Mouse (Mus musculus): ENCODE data around the gene Gtf3a.
"Not testable (repeated sequence)": the region's sequence is repeated elsewhere in the genome, so short reads cannot be mapped to it uniquely, and the experiment has no call there.

Gene Gtf3a

DNA sequence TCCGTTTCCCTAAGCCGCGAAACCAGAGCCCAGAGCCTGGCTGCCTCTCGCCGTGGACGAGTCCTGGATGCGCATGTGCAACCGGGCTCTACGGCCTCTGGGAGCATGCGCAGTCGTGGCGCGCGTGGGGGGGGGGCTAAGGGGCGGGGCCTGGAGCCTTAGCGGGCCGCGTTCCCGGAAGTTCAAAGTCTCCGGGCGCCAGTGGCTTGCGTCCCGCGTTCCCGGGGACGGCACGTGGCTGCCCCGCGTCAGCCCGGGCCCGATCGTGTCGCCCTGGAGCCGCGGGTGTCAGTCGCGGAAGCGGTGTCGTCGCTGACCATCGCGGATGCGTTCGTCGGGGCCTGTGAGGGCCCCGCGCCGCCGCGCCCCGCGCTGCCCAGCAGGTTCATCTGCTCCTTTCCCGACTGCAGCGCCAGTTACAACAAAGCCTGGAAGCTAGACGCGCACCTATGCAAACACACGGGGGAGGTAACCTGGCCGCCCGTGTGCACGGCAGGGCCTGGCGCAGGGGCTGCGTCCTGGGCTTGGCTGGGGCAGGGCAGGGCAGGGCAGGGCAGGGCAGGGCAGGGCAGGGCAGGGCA, at the start of gene Gtf3a:
TSS of gene Gtf3a (plus strand) at position 150 of the 581 bp plus-strand sequence.
- DNase-seq (ENCODE audit: low spot score in 2 of 2), result peak; percentile 74 to 76

DNA sequence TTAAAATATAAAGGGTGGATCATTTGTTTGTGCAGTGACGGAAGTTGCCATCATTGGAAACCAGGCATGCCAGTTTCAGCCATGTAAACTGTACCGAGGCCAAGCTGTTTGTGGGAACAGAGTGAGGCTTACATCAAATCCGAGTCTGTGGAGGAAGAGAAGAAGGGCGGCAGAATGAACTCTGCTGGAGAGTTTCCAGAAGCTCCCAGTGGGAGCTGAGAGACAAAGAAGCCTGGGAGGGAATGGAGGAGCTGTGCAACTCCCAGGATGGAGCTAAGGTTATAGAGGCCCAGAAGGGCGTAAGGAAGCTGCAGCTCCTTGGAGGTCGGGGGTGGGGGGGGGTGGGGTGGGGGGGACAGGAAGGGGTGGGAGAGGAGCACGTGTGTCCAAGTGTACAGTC, 48.1 kb upstream of the Gtf3a start:
- no peak for DNase-seq (ENCODE audit: low spot score in 2 of 2)

DNA sequence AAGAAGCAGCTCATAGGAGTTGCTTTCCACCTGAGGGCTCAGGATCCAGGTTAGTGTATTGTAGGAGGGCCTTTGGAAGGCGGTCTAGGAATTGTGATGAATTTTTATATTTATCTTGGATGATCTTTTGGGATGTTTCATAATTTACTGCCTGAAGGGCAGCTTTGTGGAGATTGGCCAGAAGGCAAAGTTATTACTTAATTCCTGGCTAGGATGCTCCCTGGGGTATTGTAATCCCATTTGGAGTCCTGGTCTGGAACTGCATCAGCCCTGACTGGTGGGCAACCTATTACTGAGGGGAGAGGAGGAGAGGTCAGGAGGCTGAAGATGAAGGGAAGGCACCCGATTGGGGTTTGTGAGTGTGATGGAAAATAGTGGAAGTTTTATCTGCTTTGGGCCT, 47.0 kb upstream of the Gtf3a start:
- DNase-seq (ENCODE audit: low spot score in 2 of 2), result no peak

GRCm38 (mm10) chr5:146904404-146904803, 44.1 kb upstream of the Gtf3a start:
- peak; percentile 63 to 70 for DNase-seq (ENCODE audit: low spot score in 2 of 2)

DNA sequence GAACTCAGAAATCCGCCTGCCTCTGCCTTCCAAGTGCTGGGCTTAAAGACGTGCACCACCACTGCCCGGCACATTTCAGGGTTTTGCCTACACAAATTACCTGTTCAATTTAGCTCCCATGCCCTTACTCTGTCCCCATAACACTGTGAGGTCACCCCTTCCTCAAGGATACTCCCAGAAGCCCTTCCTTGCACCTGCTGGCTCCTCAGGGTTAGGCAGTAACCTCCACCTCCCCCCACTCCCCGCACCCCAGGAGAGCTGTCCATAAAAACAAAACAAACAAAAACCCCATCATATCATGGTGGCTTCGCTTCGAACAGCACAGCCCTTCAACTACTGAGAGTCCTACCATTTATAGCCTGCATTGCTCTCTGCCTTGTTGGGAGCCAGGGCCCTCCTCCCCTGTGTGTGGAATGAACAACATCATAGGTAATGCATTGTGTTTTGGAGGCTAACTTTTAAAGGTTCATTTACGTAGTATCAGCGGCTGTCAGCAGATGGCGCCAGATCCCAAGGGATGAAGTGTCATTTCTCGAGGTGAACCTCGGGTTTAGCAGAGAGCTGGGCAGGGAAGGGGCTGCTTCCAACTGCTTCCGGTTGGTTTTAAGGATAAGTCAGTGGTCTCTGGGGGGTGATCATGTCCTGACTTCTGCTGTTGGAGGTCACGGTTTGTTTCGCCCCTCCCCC, 42.8 kb upstream of the Gtf3a start:
- peak; percentile 49 to 62 for DNase-seq (ENCODE audit: low spot score in 2 of 2)

GRCm38 (mm10) chr5:146907533-146907932, 40.9 kb upstream of the Gtf3a start:
- DNase-seq (ENCODE audit: low spot score in 2 of 2), result no peak

DNA sequence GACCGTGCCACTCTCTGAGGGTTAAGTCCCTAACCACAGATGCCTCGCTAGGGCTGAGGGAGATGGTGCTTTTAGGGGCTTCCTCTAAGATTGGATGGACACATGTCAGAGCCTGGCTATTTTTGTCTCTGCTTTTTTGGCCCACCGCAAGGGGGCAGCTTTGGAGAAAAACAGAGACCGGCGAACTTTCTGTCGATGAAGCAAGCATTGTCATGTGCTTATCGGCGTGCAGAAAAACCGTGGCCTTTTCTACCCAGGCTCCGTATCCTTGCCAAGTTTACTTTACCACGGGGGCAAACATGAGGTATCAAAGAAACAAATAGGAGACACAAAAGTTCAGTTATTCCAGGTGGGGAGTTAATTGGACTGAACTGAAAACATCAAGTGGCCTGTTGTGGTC, 39.8 kb upstream of the Gtf3a start:
- DNase-seq (ENCODE audit: low spot score in 2 of 2), result no peak

- DNase-seq (ENCODE audit: low spot score in 2 of 2), result peak; percentile 32 to 36
These were observed 36.3 kb upstream of the Gtf3a start for GRCm38 (mm10) chr5:146912206-146912605.

- no peak for DNase-seq (ENCODE audit: low spot score in 2 of 2)
These were observed 35.1 kb upstream of the Gtf3a start for GRCm38 (mm10) chr5:146913355-146913754.

DNA sequence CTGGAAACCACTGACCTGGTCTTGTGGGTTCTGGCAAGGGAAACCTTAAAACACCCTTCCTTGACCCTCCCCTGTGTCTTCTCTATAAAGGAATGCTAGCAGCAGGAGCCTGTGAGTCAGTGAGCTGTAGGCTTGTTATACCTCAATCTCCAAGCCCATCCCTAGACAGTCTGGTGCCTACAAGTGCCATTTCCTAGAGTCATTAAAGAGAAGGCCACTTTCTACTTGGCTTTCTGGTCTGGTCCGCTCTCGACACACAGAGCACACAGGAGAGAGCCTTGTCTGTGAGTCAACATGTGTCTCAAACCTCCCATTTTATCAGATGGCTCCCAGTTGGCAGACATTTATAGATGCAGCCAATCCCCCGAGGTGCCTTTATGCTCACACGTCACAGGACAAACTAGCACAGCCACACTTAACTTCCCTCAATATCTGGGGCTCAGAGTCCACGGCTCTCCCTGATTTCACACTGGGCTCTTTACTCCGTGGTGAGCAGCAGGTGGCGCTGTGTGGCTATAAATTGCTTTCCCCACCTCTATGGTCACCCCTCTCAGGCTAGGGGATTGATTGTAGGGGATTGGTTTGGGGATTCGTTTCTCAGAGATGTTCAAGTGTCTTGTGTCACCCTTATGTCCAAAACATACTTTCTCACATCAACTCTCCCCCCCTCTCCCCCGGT, 34.2 kb upstream of the Gtf3a start:
- DNase-seq (ENCODE audit: low spot score in 2 of 2), result peak; percentile 32 to 36

GRCm38 (mm10) chr5:146916273-146916672, 32.2 kb upstream of the Gtf3a start:
- no peak for DNase-seq (ENCODE audit: low spot score in 2 of 2)

DNA sequence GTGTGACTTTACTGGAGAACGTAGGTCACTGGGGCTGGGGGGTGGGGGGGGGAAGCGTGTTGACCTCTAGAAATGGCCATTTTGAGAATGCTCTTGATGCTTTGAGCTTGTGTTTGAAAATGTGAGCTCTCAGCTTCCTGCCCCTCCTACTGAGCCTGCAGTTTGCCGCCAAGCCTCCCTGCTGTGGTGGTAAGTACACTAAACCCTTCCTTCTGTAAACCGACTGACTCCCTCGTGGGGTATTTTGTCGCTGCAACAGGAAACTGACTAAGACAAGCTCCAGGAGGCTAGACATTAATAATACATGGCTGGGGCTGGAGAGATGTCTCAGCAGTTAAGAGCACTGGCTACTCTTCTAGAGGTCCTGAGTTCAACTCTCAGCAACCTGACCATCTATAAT, 31.7 kb upstream of the Gtf3a start:
- no peak for DNase-seq (ENCODE audit: low spot score in 2 of 2)

DNA sequence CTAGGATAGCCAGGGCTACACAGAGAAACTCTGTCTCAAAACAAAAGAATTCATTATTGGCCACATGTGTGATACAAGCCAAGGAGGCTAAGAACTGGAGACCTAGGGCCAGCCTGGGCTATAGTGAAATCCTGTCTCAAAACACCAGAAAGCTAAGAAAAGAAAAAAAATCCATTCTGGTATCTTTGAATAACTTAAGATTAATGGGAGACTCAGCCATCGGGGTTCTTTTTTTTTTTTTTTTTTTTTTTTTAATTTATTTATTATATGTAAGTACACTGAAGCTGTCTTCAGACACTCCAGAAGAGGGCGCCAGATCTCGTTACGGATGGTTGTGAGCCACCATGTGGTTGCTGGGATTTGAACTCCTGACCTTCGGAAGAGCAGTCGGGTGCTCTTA, 31.1 kb upstream of the Gtf3a start:
- DNase-seq (ENCODE audit: low spot score in 2 of 2), result not testable (repeated sequence)

- no peak for DNase-seq (ENCODE audit: low spot score in 2 of 2)
These were observed 28.6 kb upstream of the Gtf3a start for GRCm38 (mm10) chr5:146919874-146920273.

DNA sequence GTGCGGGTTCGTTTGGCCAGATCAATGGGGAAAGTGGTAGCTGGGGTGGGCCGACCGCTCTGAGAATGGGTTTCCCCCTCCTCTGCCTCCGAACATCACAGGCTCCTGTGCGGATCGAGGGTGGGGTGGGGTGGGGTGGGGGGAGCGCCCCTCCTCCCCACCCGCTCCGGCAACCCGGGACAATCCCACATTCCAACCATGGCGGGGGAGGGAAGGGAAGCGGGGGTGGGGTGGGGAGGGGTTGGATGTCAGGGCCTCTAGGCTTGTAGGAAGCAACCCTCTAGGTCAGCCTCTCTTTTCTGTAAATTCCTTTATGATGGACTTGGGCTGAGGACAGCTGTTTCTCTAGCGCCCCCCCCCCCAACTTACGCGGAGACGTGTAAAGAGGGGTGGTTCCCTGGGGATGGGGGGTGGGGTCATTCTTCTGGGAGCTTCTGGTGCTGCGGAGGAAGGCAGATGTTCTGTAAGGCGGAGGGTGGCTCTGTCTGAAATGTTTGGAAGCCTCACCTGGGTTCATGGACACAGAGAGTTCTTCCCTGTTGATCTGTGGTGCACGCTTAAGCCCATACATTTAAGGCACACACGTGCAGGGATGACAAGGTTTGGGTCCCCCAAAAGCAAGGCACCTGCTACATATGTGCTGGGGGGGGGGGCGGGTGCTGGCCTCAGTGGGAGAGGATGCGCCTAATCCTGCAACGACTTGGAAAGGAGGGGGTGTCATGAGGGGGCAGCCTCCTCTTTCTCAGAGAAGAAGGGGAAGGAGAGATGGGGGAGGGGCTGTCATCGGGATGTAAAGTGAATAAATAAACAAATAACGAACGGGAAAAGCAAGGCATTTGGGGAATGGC, 27.9 kb upstream of the Gtf3a start:
- no peak for DNase-seq (ENCODE audit: low spot score in 2 of 2)

DNA sequence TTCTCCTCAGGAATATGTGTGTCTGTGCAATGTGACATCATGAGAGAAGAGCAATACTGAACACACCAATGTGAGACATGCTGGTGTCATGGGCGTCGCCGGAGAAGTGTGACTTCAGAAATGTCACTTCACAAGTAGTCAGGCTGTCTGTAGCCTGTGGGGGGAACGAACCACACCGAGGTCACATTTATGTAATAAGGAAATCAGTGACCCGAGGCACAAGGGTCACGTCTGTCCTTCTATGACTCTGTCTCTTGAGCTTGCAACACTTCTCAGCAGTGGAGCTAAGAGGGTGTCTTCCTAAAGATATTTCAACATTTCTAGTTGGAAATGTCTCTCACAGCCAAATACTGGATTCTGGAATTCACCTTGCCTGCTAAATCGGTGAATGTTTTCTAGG, 27.2 kb upstream of the Gtf3a start:
- no peak for DNase-seq (ENCODE audit: low spot score in 2 of 2)

DNA sequence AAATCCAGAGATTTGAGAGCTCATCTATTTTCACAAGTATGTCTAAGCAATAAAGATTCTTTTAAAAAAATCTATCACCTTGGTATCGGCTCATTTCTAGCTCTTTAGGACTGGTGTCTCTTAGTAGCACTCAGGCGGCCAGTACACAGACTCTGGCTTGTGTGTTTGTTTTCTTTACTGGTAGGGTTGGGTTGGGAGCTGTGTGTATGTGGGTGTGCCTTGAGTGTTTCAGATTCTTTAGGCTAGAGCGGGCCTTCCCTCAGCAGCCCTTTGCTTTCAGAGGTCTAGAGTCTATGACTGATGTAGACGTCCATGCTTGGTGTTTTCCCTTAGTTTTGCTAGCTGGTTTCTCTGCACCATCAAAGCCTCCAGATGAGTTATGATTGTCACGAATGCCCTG, 24.9 kb upstream of the Gtf3a start:
- no peak for DNase-seq (ENCODE audit: low spot score in 2 of 2)

GRCm38 (mm10) chr5:146926673-146927072, 21.8 kb upstream of the Gtf3a start:
- no peak for DNase-seq (ENCODE audit: low spot score in 2 of 2)

DNA sequence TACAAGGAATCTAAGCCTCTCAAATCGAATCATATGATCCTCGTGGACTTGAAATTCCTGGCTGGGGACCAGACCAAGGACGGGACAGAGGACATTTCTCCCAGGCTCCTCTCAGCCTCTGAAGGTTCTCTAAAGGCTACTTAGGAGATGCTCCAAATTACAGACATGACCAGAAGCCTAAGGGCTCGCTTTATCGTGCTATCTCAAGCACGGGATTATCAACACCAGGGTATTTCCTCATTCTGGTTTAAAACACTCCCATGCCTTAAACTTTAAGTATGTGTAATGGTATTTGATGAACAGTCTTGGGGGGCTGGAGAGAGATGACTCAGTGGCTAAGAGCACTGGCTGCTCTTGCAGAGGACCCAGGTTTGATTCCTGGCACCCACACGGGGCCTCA, 17.0 kb upstream of the Gtf3a start:
- no peak for DNase-seq (ENCODE audit: low spot score in 2 of 2)

- DNase-seq (ENCODE audit: low spot score in 2 of 2), result no peak
These were observed 16.4 kb upstream of the Gtf3a start for GRCm38 (mm10) chr5:146931904-146932553.

DNA sequence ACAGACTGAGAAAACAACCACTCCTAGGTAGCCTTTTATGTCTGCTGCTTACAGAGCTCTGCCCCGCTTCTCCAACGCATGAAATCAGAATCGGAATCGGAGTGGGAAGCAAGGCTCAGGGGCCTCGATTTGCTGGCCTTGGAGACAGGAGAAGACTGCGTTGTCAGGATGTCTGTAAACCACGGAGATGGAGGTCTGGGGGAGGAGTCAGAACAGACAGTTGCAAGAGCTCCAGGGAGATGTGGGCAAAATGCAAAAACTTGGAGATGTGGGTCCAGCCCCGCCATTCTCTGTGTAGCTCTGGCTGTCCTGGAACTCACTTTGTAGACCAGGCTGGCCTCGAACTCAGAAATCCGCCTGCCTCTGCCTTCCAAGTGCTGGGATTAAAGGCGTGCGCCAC, 15.0 kb upstream of the Gtf3a start:
- DNase-seq (ENCODE audit: low spot score in 2 of 2), result no peak

All from spleen, postnatal 36 days (tissue).